Mouse (Mus musculus) CH12.LX (cell line): ENCODE measurements around the gene Col15a1. TPM values are rescaled to one million over a fixed set of nuclear protein-coding genes. Genes with fewer than 3 reads are reported as not detected.

Source experiments
- DNase-seq: peaks from one replicate; pipeline ENCODE4 v3.0.0-alpha.2; 2013; ENCODE audit errors: extremely low read depth
- H3K27ac ChIP-seq: 2 replicates; pipeline ENCODE4 v1.5.1; 2012; ENCODE audit warnings: low read depth, mild to moderate bottlenecking, control low read depth, moderate library complexity; ENCODE audit not compliant: insufficient read depth
- H3K27me3 ChIP-seq: replicated peaks from 2 replicates; pipeline ENCODE3; 2012; ENCODE audit warnings: inconsistent platforms
- H3K36me3 ChIP-seq, 2 experiments: replicated peaks in 1 of 2; 2 replicates each; pipeline versions ENCODE3 to v1.6.1; 2012; ENCODE audit warnings: inconsistent platforms in 1 of 2, low read length in 1 of 2, mild to moderate bottlenecking in 1 of 2, mixed read lengths in 1 of 2, moderate library complexity in 1 of 2; ENCODE audit not compliant: control insufficient read depth in 1 of 2, insufficient read depth in 1 of 2
- H3K4me1 ChIP-seq, 2 experiments: 2 replicates each; pipeline ENCODE4 v1.6.1; 2012; ENCODE audit warnings: inconsistent platforms in 1 of 2, moderate library complexity in 1 of 2; ENCODE audit not compliant: insufficient read depth in 2 of 2, control insufficient read depth in 1 of 2
- H3K4me2 ChIP-seq: 2 replicates; pipeline ENCODE4 v1.6.1; 2012; ENCODE audit warnings: low read depth, mild to moderate bottlenecking, control low read depth; ENCODE audit not compliant: poor library complexity, insufficient read depth, severe bottlenecking
- H3K4me3 ChIP-seq, 3 experiments: fragments of 150-350 bp in 1 of 3; sonication (generic) in 1 of 3; replicated peaks in 1 of 3; 2 replicates each; pipeline versions ENCODE3 to v1.5.1; 2011 to 2012; ENCODE audit warnings: low read depth in 2 of 3, low read length in 2 of 3, mild to moderate bottlenecking in 2 of 3, moderate library complexity in 2 of 3, control low read depth in 1 of 3, improper control_type of control experiment in 1 of 3, inconsistent platforms in 1 of 3, mixed read lengths in 1 of 3; ENCODE audit not compliant: poor library complexity in 1 of 3
- H3K79me2 ChIP-seq: replicated peaks from 2 replicates; pipeline ENCODE4 v1.6.1; 2012; ENCODE audit warnings: mild to moderate bottlenecking, moderate library complexity; ENCODE audit not compliant: control insufficient read depth, poor library complexity, insufficient read depth, severe bottlenecking; ENCODE audit errors: extremely low read depth
- H3K9ac ChIP-seq: 2 replicates; pipeline ENCODE4 v1.6.1; 2012; ENCODE audit warnings: low read depth, mild to moderate bottlenecking, control low read depth, moderate library complexity; ENCODE audit not compliant: insufficient read depth
- H3K9me3 ChIP-seq: replicated peaks from 2 replicates; pipeline ENCODE3; 2012; ENCODE audit warnings: low read length, inconsistent platforms, mixed read lengths
- CHD2 ChIP-seq: IDR thresholded peaks from 2 replicates; pipeline ENCODE4 v1.6.1; 2011; ENCODE audit warnings: low read length, improper control_type of control experiment
- E2F4 ChIP-seq: IDR thresholded peaks from 2 replicates; pipeline ENCODE4 v1.6.1; 2011; ENCODE audit warnings: low read depth, low read length, improper control_type of control experiment; ENCODE audit not compliant: insufficient replicate concordance
- ELF1 ChIP-seq: IDR thresholded peaks from 2 replicates; pipeline ENCODE4 v1.6.1; 2014; ENCODE audit warnings: low read depth, mild to moderate bottlenecking, inconsistent platforms, low read length, improper control_type of control experiment
- EP300 ChIP-seq: IDR thresholded peaks from 2 replicates; pipeline ENCODE4 v1.6.1; 2011; ENCODE audit warnings: low read length, improper control_type of control experiment
- GABPA ChIP-seq: IDR thresholded peaks from 2 replicates; pipeline ENCODE4 v1.6.1; 2012; ENCODE audit warnings: low read depth, low read length, improper control_type of control experiment, inconsistent platforms; ENCODE audit not compliant: insufficient replicate concordance
- HCFC1 ChIP-seq: IDR thresholded peaks from 2 replicates; pipeline ENCODE4 v1.6.1; 2012; ENCODE audit warnings: low read depth, mild to moderate bottlenecking, inconsistent platforms, low read length, improper control_type of control experiment
- IRF4 ChIP-seq: IDR thresholded peaks from 2 replicates; pipeline ENCODE4 v1.6.1; 2014; ENCODE audit warnings: low read depth, mild to moderate bottlenecking, inconsistent platforms, low read length, improper control_type of control experiment
- JUN ChIP-seq: IDR thresholded peaks from 2 replicates; pipeline ENCODE4 v1.6.1; 2011; ENCODE audit warnings: low read depth, mild to moderate bottlenecking, low read length, improper control_type of control experiment, moderate library complexity; ENCODE audit not compliant: insufficient read depth
- KAT2A ChIP-seq: IDR thresholded peaks from 2 replicates; pipeline ENCODE4 v1.6.1; 2012; ENCODE audit warnings: low read length, improper control_type of control experiment, inconsistent platforms; ENCODE audit not compliant: insufficient replicate concordance
- NRF1 ChIP-seq: IDR thresholded peaks from 2 replicates; pipeline ENCODE4 v1.6.1; 2014; ENCODE audit warnings: low read depth, mild to moderate bottlenecking, inconsistent platforms, low read length, improper control_type of control experiment, moderate library complexity
- POLR2AphosphoS2 ChIP-seq: IDR thresholded peaks from 2 replicates; pipeline ENCODE4 v1.6.1; 2011; ENCODE audit warnings: low read depth, low read length, improper control_type of control experiment
- TCF12 ChIP-seq: IDR thresholded peaks from 2 replicates; pipeline ENCODE4 v1.6.1; 2014; ENCODE audit warnings: low read depth, mild to moderate bottlenecking, inconsistent platforms, low read length, improper control_type of control experiment
- USF1 ChIP-seq: IDR thresholded peaks from 2 replicates; pipeline ENCODE4 v1.6.1; 2014; ENCODE audit warnings: low read depth, mild to moderate bottlenecking, inconsistent platforms, low read length, improper control_type of control experiment
- USF2 ChIP-seq: conservative IDR thresholded peaks from 2 replicates; pipeline ENCODE4 v1.6.1; 2011; ENCODE audit warnings: low read depth, low read length, improper control_type of control experiment
- ZKSCAN1 ChIP-seq: IDR thresholded peaks from 2 replicates; pipeline ENCODE4 v1.6.1; 2012; ENCODE audit warnings: low read depth, inconsistent platforms, low read length, improper control_type of control experiment, borderline replicate concordance
- ZNF384 ChIP-seq: IDR thresholded peaks from 2 replicates; pipeline ENCODE4 v1.6.1; 2012; ENCODE audit warnings: low read depth, low read length, improper control_type of control experiment, inconsistent platforms
- dilution Hi-C: fragments of 300-500 bp; cut with MboI; formaldehyde crosslinking; loops from 2 replicates; pipeline ENCODE4 v1.14.3; 2020; ENCODE audit warnings: low sequenced_read_pairs; ENCODE audit not compliant: extremely low pct_unique_long_range_greater_than_20kb, extremely low pct_ligation_motif_present
- in situ Hi-C: fragments of 300-500 bp; cut with MboI; formaldehyde crosslinking; loops from 3 replicates; pipeline ENCODE4 v1.14.3; 2019; ENCODE audit warnings: low sequenced_read_pairs, low pct_ligation_motif_present, low pct_unique_long_range_greater_than_20kb, mixed read lengths
- polyA plus RNA-seq: library from polyadenylated mRNA; unstranded; fragments of >175 nt; gene quantifications from 2 replicates; pipeline ENCODE4 v1.2.1, GENCODE M21; 2012; ENCODE audit warnings: low read depth; ENCODE audit not compliant: insufficient read length
- total RNA-seq, 2 experiments: library from RNA; depleted of rRNA; stranded (reverse); fragments of 300-350 nt in 1 of 2; fragments of >200 nt in 1 of 2; gene quantifications; 2 replicates each; pipeline ENCODE4 v1.2.3; 2012 to 2014

Gene Col15a1
- total and polyA plus RNA-seq, 3 experiments: 0.08 to 2.2 (median 0.68) TPM

- in situ Hi-C loops (no loop called here), dilution Hi-C loops (no loop called here)
- H3K4me1 ChIP-seq: peaks cover 3 to 14% of the 10 kb centered on the region in 2 experiments; a peak in 3 of 4 replicates
- H3K27me3 ChIP-seq: no peaks in the 10 kb centered on the region
- H3K4me2 ChIP-seq: no peak overlapping the region
- TF ChIP-seq GABPA: no peak
- TF ChIP-seq ZNF384: no peak
- no peak for TF ChIP-seq EP300
- no peak for TF ChIP-seq ELF1
- TF ChIP-seq USF1: no peak
- TF ChIP-seq TCF12: no peak
- no peak for TF ChIP-seq JUN
- TF ChIP-seq POLR2AphosphoS2: no peak
- H3K9ac ChIP-seq: no peak overlapping the region
- no peak for DNase-seq
- H3K4me3 ChIP-seq: no peak overlapping the region
- H3K36me3 ChIP-seq: no peaks in the 10 kb centered on the region
- no peak overlapping the region for H3K27ac ChIP-seq
- H3K79me2 ChIP-seq: no peaks in the 10 kb centered on the region
- H3K9me3 ChIP-seq: no peaks in the 10 kb centered on the region
These were observed 116.2 kb downstream of the Col15a1 start for GRCm38 (mm10) chr4:47324206-47324605.

DNA sequence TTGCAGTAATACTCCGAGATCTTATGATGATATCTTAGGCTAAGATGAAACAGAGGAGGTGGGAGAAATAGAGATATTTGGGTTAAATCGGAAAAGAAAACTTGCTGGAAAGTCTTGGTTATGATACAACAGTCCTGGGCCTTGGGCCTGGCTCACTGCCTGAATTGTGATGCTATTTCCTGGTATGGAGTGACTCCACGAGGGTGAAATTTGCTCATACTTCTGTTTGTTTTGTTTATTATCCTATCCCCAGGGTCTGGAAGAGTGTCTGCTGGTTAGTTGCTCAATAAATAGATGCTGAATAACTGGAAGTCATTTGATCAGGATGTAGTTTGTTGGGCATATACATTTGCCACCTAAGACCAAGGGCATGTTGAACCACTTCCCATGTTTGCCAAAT lies 119.8 kb downstream of the Col15a1 start:
- in situ Hi-C loops (no loop called here), dilution Hi-C loops (no loop called here)
- Histone ChIP-seq H3K9ac (no peak overlapping the region), H3K79me2 (no peaks in the 10 kb centered on the region; the same call in 1 of the 2 replicates), H3K4me2 (no peak overlapping the region), H3K27ac (no peak overlapping the region), H3K4me1 (peaks cover 0 to 8% of the 10 kb centered on the region in 2 experiments; a peak in 2 of 4 replicates), H3K4me3 (no peak overlapping the region), H3K27me3 (no peaks in the 10 kb centered on the region), H3K9me3 (no peaks in the 10 kb centered on the region), H3K36me3 (no peaks in the 10 kb centered on the region)
- no peak for TF ChIP-seq USF2
- no peak for TF ChIP-seq HCFC1
- no peak for TF ChIP-seq IRF4
- TF ChIP-seq E2F4: no peak
- no peak for TF ChIP-seq USF1
- TF ChIP-seq NRF1: no peak
- TF ChIP-seq KAT2A: no peak
- no peak for TF ChIP-seq ZKSCAN1
- TF ChIP-seq CHD2: no peak
- DNase-seq: no peak
